Mouse (Mus musculus) intestine, embryonic 16.5 days (tissue): ENCODE results near the gene Fbxl20. TPM values are rescaled to one million over a fixed set of nuclear protein-coding genes. Genes with fewer than 3 reads are reported as not detected.

Experiments used
- ATAC-seq: fragments of 200-750 bp; cut with Nextera tagmentation; 2 replicates; pipeline ENCODE4 v1.8.0; 2017; ENCODE audit warnings: moderate TSS enrichment, moderate library complexity
- H3K27ac ChIP-seq: fragments of 300-500 bp; sonication (generic); 2 replicates; pipeline ENCODE4 v1.5.1; 2014; ENCODE audit warnings: mild to moderate bottlenecking, low read length
- H3K27me3 ChIP-seq: fragments of 300-500 bp; sonication (generic); replicated peaks from 2 replicates; pipeline ENCODE4 v1.6.1; 2014; ENCODE audit warnings: low read length, control low read depth, mixed read lengths; ENCODE audit not compliant: control insufficient read depth, insufficient read depth
- H3K36me3 ChIP-seq: fragments of 300-500 bp; sonication (generic); 2 replicates; pipeline ENCODE4 v1.6.1; 2014; ENCODE audit warnings: low read length, control low read depth; ENCODE audit not compliant: control insufficient read depth, insufficient read depth
- H3K4me1 ChIP-seq: fragments of 300-500 bp; sonication (generic); 2 replicates; pipeline ENCODE4 v1.6.1; 2014; ENCODE audit warnings: low read length, control low read depth, mixed read lengths; ENCODE audit not compliant: control insufficient read depth, insufficient read depth
- H3K4me2 ChIP-seq: fragments of 300-500 bp; sonication (generic); 2 replicates; pipeline ENCODE4 v1.6.1; 2014; ENCODE audit warnings: low read depth, low read length, control low read depth
- H3K4me3 ChIP-seq: fragments of 300-500 bp; sonication (generic); 2 replicates; pipeline ENCODE4 v1.5.1; 2014; ENCODE audit warnings: mild to moderate bottlenecking, low read length
- H3K9ac ChIP-seq: fragments of 300-500 bp; sonication (generic); 2 replicates; pipeline ENCODE4 v1.6.1; 2014; ENCODE audit warnings: low read depth, low read length
- H3K9me3 ChIP-seq: fragments of 300-500 bp; sonication (generic); 2 replicates; pipeline ENCODE4 v1.6.1; 2016; ENCODE audit warnings: low read length, control low read depth; ENCODE audit not compliant: control insufficient read depth
- WGBS: fragments of 180-500 bp; shearing (Covaris S2); extraction: QIAGEN DNeasy Blood & Tissue Kit; methylation state at CpG from one replicate; pipeline ENCODE4 v1.1.7; 2014; 5-methylcytosine and 5-hydroxymethylcytosine counted together
- polyA plus RNA-seq: library from polyadenylated mRNA; unstranded; fragments of >200 nt; fragmentation: Nextera tagmentation; extraction: Ambion mirVana; gene quantifications from 2 replicates; pipeline ENCODE4 v1.2.1, GENCODE M21; 2015

The Fbxl20 gene
- polyA plus RNA-seq, 1 experiment from 2014 or later: 12.8 TPM

- Histone ChIP-seq H3K36me3 (peaks cover 3% of the 10 kb centered on the region; the same call in 1 of the 2 replicates), H3K27ac (no peak overlapping the region), H3K27me3 (no peaks in the 10 kb centered on the region), H3K9me3 (no peaks in the 10 kb centered on the region), H3K9ac (no peak overlapping the region), H3K4me1 (no peaks in the 10 kb centered on the region), H3K4me3 (no peak overlapping the region), H3K4me2 (no peak overlapping the region)
- WGBS: 51% methylated on average over 4 of the region's 4 CpGs
- no peak for ATAC-seq
These were observed 36.7 kb downstream of the Fbxl20 start for GRCm38 (mm10) chr11:98113504-98113903.

DNA sequence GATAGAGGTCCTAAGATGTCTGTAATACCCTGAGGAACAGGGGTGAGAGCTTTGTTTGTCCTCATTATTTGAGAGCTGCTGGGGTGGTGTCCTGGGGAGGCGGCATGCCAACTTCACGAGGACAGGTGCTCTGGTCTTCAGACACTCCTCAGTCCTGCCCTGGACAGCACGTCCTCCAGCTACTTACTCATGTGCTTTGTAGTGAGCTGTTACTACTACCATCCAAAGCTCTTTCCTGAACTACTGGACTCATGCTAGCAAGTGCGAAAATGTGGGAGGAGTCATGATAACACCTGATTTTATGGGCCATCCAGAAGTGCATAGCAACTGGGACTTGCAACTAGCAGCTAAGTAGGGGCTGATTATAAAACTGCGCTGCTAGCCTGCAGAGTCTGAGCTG, 40.5 kb downstream of the Fbxl20 start:
- Histone ChIP-seq H3K9me3 (no peaks in the 10 kb centered on the region), H3K36me3 (peaks cover 3% of the 10 kb centered on the region; the same call in 1 of the 2 replicates), H3K4me3 (no peak overlapping the region), H3K27ac (no peak overlapping the region), H3K27me3 (no peaks in the 10 kb centered on the region), H3K4me1 (no peaks in the 10 kb centered on the region), H3K4me2 (no peak overlapping the region), H3K9ac (no peak overlapping the region)
- 75% methylated on average over 5 of the region's 5 CpGs for WGBS
- ATAC-seq: peak; percentile 56

GRCm38 (mm10) chr11:98101332-98101731, 48.9 kb downstream of the Fbxl20 start:
- no peak overlapping the region for H3K4me2 ChIP-seq
- H3K4me3 ChIP-seq: no peak overlapping the region
- no peak overlapping the region for H3K27ac ChIP-seq
- no peaks in the 10 kb centered on the region for H3K9me3 ChIP-seq
- WGBS: 84% methylated on average over 3 of the region's 3 CpGs
- H3K27me3 ChIP-seq: no peaks in the 10 kb centered on the region
- H3K9ac ChIP-seq: no peak overlapping the region
- H3K36me3 ChIP-seq: 0 out of 2 replicates have a peak, but pooled peaks cover 13% of the 10 kb centered on the region
- H3K4me1 ChIP-seq: no peaks in the 10 kb centered on the region
- ATAC-seq: no peak

- Histone ChIP-seq H3K27me3 (no peaks in the 10 kb centered on the region), H3K4me3 (no peak overlapping the region), H3K27ac (no peak overlapping the region), H3K4me1 (no peaks in the 10 kb centered on the region), H3K9ac (no peak overlapping the region), H3K36me3 (peaks cover 11% of the 10 kb centered on the region; the same call in 1 of the 2 replicates), H3K9me3 (no peaks in the 10 kb centered on the region), H3K4me2 (no peak overlapping the region)
- 88% methylated on average over 9 of the region's 9 CpGs for WGBS
- ATAC-seq: no peak
These were observed 59.6 kb downstream of the Fbxl20 start for GRCm38 (mm10) chr11:98090583-98090982.

DNA sequence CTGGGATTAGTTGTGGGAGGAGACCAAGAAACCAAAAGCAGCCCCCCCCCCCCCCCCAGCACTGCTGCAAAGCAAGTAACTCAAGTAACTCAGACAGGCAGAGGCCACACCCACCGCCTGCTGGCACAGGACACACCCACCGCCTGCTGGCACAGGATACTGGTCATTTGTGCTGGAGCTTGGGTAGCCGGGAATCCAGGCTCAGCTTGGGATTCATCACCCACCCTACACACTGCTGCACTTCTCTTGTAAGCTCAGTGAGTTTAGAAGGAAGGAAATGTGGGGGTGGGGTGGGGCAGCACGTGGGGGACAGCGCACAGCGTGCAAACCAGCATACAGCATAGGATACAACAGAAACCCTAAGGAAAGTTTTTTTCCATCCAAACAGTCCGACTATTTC, 62.0 kb downstream of the Fbxl20 start:
- ATAC-seq: no peak
- H3K9me3 ChIP-seq: no peaks in the 10 kb centered on the region
- no peak overlapping the region for H3K4me3 ChIP-seq
- 51% methylated on average over 7 of the region's 7 CpGs for WGBS
- H3K4me2 ChIP-seq: no peak overlapping the region
- no peaks in the 10 kb centered on the region for H3K27me3 ChIP-seq
- no peak overlapping the region for H3K27ac ChIP-seq
- no peak overlapping the region for H3K9ac ChIP-seq
- H3K4me1 ChIP-seq: no peaks in the 10 kb centered on the region
- H3K36me3 ChIP-seq: peaks cover 11% of the 10 kb centered on the region; the same call in 1 of the 2 replicates

DNA sequence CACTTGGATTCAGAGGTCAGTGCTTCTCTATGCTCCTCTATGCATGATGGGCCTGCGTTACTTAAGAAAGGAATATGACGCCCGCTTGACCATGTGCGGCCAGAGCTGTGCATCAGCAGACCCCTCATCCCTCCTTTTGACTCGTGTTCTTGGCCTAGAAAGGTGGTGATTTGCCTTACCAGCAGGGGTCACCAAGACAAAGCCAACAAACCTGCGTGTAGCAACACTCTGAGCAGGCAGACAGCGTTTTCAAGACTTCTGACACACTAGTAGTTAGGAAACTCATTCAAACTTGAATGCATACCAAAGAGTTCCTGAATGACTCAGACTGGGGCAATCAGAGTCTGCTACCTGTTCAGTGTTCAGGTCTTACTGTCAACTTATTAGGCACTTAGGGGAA, 63.6 kb downstream of the Fbxl20 start:
- peaks cover 6% of the 10 kb centered on the region; the same call in 1 of the 2 replicates for H3K36me3 ChIP-seq
- WGBS: 74% methylated on average over 7 of the region's 7 CpGs

GRCm38 (mm10) chr11:98086141-98086540, 64.1 kb downstream of the Fbxl20 start:
- 93% methylated on average over 9 of the region's 9 CpGs for WGBS
- Histone ChIP-seq H3K4me3 (no peak overlapping the region), H3K27ac (no peak overlapping the region), H3K9ac (no peak overlapping the region), H3K9me3 (no peaks in the 10 kb centered on the region), H3K27me3 (no peaks in the 10 kb centered on the region), H3K4me1 (no peaks in the 10 kb centered on the region), H3K36me3 (0 out of 2 replicates have a peak, but pooled peaks cover 3% of the 10 kb centered on the region), H3K4me2 (no peak overlapping the region)
- ATAC-seq: no peak

More for the DNA sequence above, 63.6 kb downstream of the Fbxl20 start:
- ATAC-seq: no peak
- Histone ChIP-seq H3K27me3 (no peaks in the 10 kb centered on the region), H3K27ac (no peak overlapping the region), H3K4me2 (no peak overlapping the region), H3K4me1 (no peaks in the 10 kb centered on the region), H3K9ac (no peak overlapping the region), H3K4me3 (no peak overlapping the region), H3K9me3 (no peaks in the 10 kb centered on the region)

GRCm38 (mm10) chr11:98082745-98083144, 67.5 kb downstream of the Fbxl20 start:
- no peak for ATAC-seq
- Histone ChIP-seq H3K27ac (no peak overlapping the region), H3K9ac (no peak overlapping the region), H3K9me3 (no peaks in the 10 kb centered on the region), H3K4me3 (no peak overlapping the region), H3K27me3 (no peaks in the 10 kb centered on the region), H3K4me2 (no peak overlapping the region), H3K4me1 (no peaks in the 10 kb centered on the region), H3K36me3 (no peaks in the 10 kb centered on the region)
- 82% methylated on average over 7 of the region's 7 CpGs for WGBS

- Histone ChIP-seq H3K9ac (no peak overlapping the region), H3K9me3 (no peaks in the 10 kb centered on the region), H3K4me2 (no peak overlapping the region), H3K27ac (no peak overlapping the region), H3K4me3 (no peak overlapping the region), H3K36me3 (no peaks in the 10 kb centered on the region), H3K4me1 (peaks cover 3% of the 10 kb centered on the region; the same call in 1 of the 2 replicates), H3K27me3 (no peaks in the 10 kb centered on the region)
- WGBS: 84% methylated on average over 6 of the region's 6 CpGs
- no peak for ATAC-seq
These were observed 69.8 kb downstream of the Fbxl20 start for GRCm38 (mm10) chr11:98080450-98080849.

- Histone ChIP-seq H3K4me1 (peaks cover 6% of the 10 kb centered on the region; the same call in 1 of the 2 replicates), H3K9ac (no peak overlapping the region), H3K36me3 (no peaks in the 10 kb centered on the region), H3K9me3 (no peaks in the 10 kb centered on the region), H3K27me3 (no peaks in the 10 kb centered on the region), H3K4me3 (no peak overlapping the region), H3K4me2 (no peak overlapping the region), H3K27ac (no peak overlapping the region)
- no peak for ATAC-seq
- WGBS: 76% methylated on average over 8 of the region's 8 CpGs
These were observed 73.1 kb downstream of the Fbxl20 start for GRCm38 (mm10) chr11:98077086-98077485.
